Mouse (Mus musculus): ENCODE data around the gene Polr1b. TPM values are rescaled to one million over a fixed set of nuclear protein-coding genes. Genes with fewer than 3 reads are reported as not detected.

Polr1b gene
- total RNA-seq (2023), result 10 to 100 TPM; 19.0 to 20.8 TPM

GRCm38 (mm10) chr2:129100784-129101310, at the start of gene Polr1b:
Polr1b (plus strand) TSS chr2:129100995.

DNA sequence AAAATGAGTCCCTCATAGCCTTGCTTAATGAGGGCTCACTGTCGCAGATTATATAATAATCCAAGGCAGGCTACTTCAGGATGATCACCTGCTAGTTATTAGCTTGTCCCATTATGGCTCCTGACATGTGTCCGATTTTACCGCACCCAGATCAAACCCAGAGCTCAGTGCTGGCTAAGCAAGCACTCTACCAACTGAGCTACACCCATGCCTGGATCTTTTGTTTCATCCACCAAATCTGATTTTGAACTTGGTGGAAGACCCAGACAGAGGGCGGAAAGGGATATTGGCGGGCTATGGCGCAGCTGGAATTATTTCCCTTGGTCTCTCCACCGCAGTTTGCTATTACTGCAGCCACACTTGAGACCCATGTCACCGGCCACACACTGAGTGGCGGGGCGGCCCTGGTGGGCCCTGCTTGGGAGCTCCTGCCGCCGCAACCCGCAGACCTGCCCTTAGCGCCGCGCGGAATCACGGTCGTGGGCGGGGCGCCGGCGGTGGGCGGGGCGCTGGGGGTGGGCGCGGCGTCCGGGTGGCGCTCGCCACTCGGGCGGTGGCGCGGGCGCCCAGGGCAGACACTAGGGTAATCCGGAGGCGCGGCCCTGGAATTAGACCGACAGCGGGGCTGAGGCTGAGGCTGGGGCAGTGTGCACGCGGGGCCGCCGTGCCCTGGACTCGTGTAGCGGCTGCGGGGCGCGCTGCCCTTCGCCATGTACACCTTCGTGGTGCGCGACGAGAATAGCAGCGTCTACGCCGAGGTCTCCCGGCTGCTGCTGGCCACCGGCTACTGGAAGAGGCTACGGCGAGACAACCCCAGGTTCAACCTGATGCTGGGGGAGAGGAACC, 35.1 kb upstream of the Polr1b start, which contains the start of gene Ttl:
TSS of gene Ttl (plus strand) at position 506 of the 846 bp plus-strand sequence.

GRCm38 (mm10) chr2:129129412-129129929, 28.7 kb downstream of the Polr1b start, which contains the start of gene Chchd5:
Chchd5 (plus strand) TSS chr2:129129700.

Other genes starting within 250 kb of the Polr1b start
- not detected for gene Fbln7, start 238.0 kb upstream of the Polr1b start, total RNA-seq (2023)
- 1 to 10 TPM; 3.5 to 4.5 TPM for gene Zc3h8, start 156.9 kb upstream of the Polr1b start, total RNA-seq (2023)
- 1 to 10 TPM; 3.7 to 5.0 TPM for gene Zc3h6, start 133.6 kb upstream of the Polr1b start, total RNA-seq (2023)
- 1 to 10 TPM; 2.5 TPM for gene Gm10762, start 133.3 kb upstream of the Polr1b start, total RNA-seq (2023)
- gene Vinac1, start 52.8 kb upstream of the Polr1b start, total RNA-seq (2023), result not detected
- 1 to 10 TPM; 4.8 to 5.6 TPM for gene Ttl, start 35.1 kb upstream of the Polr1b start, total RNA-seq (2023)
- gene Chchd5, start 28.7 kb downstream of the Polr1b start, total RNA-seq (2023), result 1 to 10 TPM; 8.9 to 9.2 TPM
- gene Slc20a1, start 97.8 kb downstream of the Polr1b start, total RNA-seq (2023), result 100 to 1,000 TPM; 243 to 270 TPM
- 1 to 10 TPM; 1.8 to 3.3 TPM for gene Ckap2l, start 196.2 kb downstream of the Polr1b start, total RNA-seq (2023)
- gene Il1a, start 209.0 kb downstream of the Polr1b start, total RNA-seq (2023), result 10 to 100 TPM; 12.8 to 17.0 TPM

Data from monocyte, adult 59 days (primary cell).